Mouse (Mus musculus): Measurements from ENCODE around the gene Asic2. TPM values are rescaled to one million over a fixed set of nuclear protein-coding genes. Genes with fewer than 3 reads are reported as not detected.

The Asic2 gene
- polyA plus RNA-seq, 1 experiment from 2014 or later = 0.28 TPM

GRCm38 (mm10) chr11:80886365-80886764 lies 1081.9 kb downstream of the Asic2 start:
- ATAC-seq (ENCODE audit: insufficient read depth) = no peak
- H3K27ac ChIP-seq (ENCODE audit: low read depth) = no peak overlapping the region
- no peak for TF ChIP-seq CTCF (IDR thresholded peaks at IDR 0.05; ENCODE audit: low read depth)

DNA sequence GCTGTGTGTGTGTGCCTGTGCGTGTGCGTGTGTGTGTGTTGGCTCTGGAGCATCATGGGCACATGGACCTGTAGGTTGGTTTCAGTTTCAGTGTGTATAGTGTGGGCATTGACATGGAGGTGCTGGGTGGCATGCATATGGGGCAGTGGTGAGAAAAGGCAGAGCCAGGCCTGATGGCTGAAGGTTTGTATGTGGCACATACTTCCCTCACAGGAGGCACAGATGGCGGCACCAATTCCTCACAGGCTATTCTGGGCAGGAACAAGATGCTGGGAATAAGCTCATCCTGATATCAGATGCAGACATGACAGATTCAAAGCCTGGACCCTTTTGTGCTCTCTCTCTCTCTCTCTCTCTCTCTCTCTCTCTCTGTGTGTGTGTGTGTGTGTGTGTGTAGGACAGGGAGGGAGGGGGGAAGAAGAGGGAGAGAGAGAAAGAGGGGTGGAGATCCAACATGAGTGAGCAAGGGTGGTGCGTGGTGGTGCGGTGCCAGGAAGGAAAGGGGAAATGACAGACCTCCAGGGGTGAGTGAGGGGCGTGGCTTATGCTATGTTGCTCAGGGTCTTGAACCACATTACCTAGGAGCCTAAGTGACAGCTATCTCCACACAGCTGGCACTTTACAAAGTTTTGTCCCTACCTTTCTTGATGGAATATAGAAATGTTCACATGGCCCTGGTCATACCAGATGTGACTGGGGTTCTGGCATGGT lies 1083.6 kb downstream of the Asic2 start:
- 69% methylated on average over 6 of the region's 6 CpGs for WGBS
- Histone ChIP-seq H3K4me2 (no peak overlapping the region), H3K27me3 (ENCODE audit: insufficient read depth, low read length) (no peaks in the 10 kb centered on the region), H3K9ac (no peak overlapping the region), H3K36me3 (ENCODE audit: insufficient read depth) (no peaks in the 10 kb centered on the region), H3K27ac (ENCODE audit: low read depth) (no peak overlapping the region), H3K4me1 (ENCODE audit: insufficient read depth) (no peaks in the 10 kb centered on the region), H3K9me3 (ENCODE audit: low read depth, low read length) (no peaks in the 10 kb centered on the region), H3K4me3 (ENCODE audit: low read depth, low read length) (no peak overlapping the region)
- ATAC-seq (ENCODE audit: insufficient read depth) = no peak
- TF ChIP-seq CTCF (IDR thresholded peaks at IDR 0.05; ENCODE audit: low read depth) = no peak
- DNase-seq = no peak

More at GRCm38 (mm10) chr11:80886365-80886764, 1081.9 kb downstream of the Asic2 start:
- no peaks in the 10 kb centered on the region for H3K9me3 ChIP-seq (ENCODE audit: low read depth, low read length)
- H3K36me3 ChIP-seq (ENCODE audit: insufficient read depth) = no peaks in the 10 kb centered on the region
- no peak overlapping the region for H3K4me2 ChIP-seq
- H3K4me1 ChIP-seq (ENCODE audit: insufficient read depth) = no peaks in the 10 kb centered on the region
- no peak overlapping the region for H3K9ac ChIP-seq
- no peak for DNase-seq
- H3K4me3 ChIP-seq (ENCODE audit: low read depth, low read length) = no peak overlapping the region
- 78% methylated on average over 7 of the region's 7 CpGs for WGBS
- no peaks in the 10 kb centered on the region for H3K27me3 ChIP-seq (ENCODE audit: insufficient read depth, low read length)

DNA sequence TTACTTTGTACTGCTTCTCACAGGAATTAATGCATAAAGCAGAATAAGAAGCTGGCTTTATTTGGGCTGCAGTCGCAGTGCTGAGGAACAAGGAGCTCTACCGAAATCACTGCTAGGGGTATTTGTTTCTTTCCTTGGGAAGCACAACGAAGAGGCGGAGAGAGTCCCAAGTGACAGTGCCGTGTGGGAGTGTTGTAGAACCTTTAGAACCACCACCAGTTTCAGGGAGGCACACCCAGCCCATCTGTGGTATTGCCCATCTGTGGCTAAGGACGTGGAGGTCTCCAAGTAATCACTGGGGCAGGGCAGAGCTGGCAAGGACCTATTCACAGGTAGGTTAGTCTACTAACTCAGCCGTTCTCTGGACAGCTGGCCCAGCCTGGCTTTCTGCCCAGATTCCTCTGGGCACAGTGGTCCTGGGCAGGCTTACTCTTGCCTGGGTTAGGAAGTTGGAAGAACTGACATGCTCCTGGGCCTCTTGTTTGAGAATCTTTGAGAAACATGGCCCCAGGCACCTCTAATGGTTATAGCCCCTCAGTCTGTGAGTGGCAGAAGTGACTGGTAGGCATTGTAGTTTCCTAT lies 1085.9 kb downstream of the Asic2 start:
- no peak overlapping the region for H3K4me3 ChIP-seq (ENCODE audit: low read depth, low read length)
- ATAC-seq (ENCODE audit: insufficient read depth) (no peak), DNase-seq (no peak)
- H3K9me3 ChIP-seq (ENCODE audit: low read depth, low read length) = no peaks in the 10 kb centered on the region
- whole genome bisulfite sequencing = 80% methylated on average over 7 of the region's 7 CpGs
- no peak overlapping the region for H3K4me2 ChIP-seq
- no peaks in the 10 kb centered on the region for H3K36me3 ChIP-seq (ENCODE audit: insufficient read depth)
- H3K27ac ChIP-seq (ENCODE audit: low read depth) = no peak overlapping the region
- TF ChIP-seq CTCF (IDR thresholded peaks at IDR 0.05; ENCODE audit: low read depth) = no peak
- H3K9ac ChIP-seq = no peak overlapping the region
- H3K27me3 ChIP-seq (ENCODE audit: insufficient read depth, low read length) = no peaks in the 10 kb centered on the region
- H3K4me1 ChIP-seq (ENCODE audit: insufficient read depth) = no peaks in the 10 kb centered on the region

DNA sequence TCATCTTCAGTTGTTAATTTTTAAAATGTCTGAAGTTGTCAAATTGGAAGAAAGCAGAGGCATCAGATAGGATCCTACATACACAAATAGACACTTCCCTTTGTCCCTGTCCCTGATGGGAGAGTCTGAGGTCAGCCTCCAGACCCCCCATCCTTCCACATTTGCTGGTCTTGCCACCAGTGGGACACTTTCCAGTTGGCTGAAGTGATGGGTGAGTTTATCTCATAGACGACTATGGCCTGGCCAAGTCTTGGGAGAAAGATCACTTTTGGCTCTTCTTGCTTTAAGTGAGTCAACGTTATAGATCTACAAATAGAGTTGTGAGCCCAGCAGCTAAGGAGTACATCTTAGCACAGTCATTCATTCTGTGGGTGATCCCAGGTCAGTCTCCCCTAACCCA lies 1090.2 kb downstream of the Asic2 start:
- Histone ChIP-seq H3K4me3 (ENCODE audit: low read depth, low read length) (no peak overlapping the region), H3K27me3 (ENCODE audit: insufficient read depth, low read length) (no peaks in the 10 kb centered on the region), H3K27ac (ENCODE audit: low read depth) (no peak overlapping the region), H3K4me2 (no peak overlapping the region), H3K4me1 (ENCODE audit: insufficient read depth) (no peaks in the 10 kb centered on the region; the same call in 1 of the 2 replicates), H3K9ac (no peak overlapping the region), H3K36me3 (ENCODE audit: insufficient read depth) (no peaks in the 10 kb centered on the region), H3K9me3 (ENCODE audit: low read depth, low read length) (no peaks in the 10 kb centered on the region)
- DNase-seq = no peak
- ATAC-seq (ENCODE audit: insufficient read depth) = no peak; the same call in 1 of the 2 replicates
- no peak for TF ChIP-seq CTCF (IDR thresholded peaks at IDR 0.05; ENCODE audit: low read depth)
- WGBS = 55% methylated on average over 2 of the region's 2 CpGs

DNA sequence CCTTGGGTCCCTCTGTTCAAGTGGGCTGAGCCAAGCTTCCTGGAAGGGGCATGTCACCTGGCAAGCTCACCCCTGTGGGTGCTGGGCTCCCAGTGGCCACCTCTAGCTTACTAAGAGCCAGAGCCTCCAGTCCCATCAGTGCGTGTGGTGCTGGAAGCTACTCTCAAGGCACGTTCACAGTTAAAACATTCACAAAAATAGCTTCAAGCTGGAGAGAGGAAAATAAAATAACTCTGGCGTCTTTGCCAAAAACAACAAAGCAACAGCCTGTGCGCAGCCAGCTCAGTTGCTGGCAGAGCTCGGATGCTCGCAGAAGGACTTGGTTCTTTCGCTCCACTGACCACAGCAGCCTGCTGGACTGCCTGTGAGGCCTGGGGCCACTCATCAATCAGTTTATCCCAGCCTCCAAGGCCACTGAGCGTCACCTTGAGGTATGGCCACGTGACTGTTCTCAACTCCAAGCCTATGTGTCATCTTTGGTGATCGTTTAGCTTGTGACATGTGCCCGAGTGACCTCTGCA lies 1091.1 kb downstream of the Asic2 start:
- Histone ChIP-seq H3K36me3 (ENCODE audit: insufficient read depth) (no peaks in the 10 kb centered on the region), H3K9me3 (ENCODE audit: low read depth, low read length) (no peaks in the 10 kb centered on the region), H3K27me3 (ENCODE audit: insufficient read depth, low read length) (no peaks in the 10 kb centered on the region), H3K4me2 (no peak overlapping the region), H3K4me3 (ENCODE audit: low read depth, low read length) (no peak overlapping the region), H3K9ac (no peak overlapping the region), H3K27ac (ENCODE audit: low read depth) (peak overlapping the region; percentile 55), H3K4me1 (ENCODE audit: insufficient read depth) (no peaks in the 10 kb centered on the region; the same call in 1 of the 2 replicates)
- TF ChIP-seq CTCF (IDR thresholded peaks at IDR 0.05; ENCODE audit: low read depth) = no peak
- 30% methylated on average over 11 of the region's 11 CpGs for WGBS
- ATAC-seq (ENCODE audit: insufficient read depth) = peak; percentile 78
- DNase-seq = peak; percentile 86

GRCm38 (mm10) chr11:80872509-80873474 lies 1095.5 kb downstream of the Asic2 start:
- Histone ChIP-seq H3K27me3 (ENCODE audit: insufficient read depth, low read length) (no peaks in the 10 kb centered on the region), H3K27ac (ENCODE audit: low read depth) (no peak overlapping the region), H3K4me1 (ENCODE audit: insufficient read depth) (no peaks in the 10 kb centered on the region; the same call in 1 of the 2 replicates), H3K36me3 (ENCODE audit: insufficient read depth) (no peaks in the 10 kb centered on the region), H3K4me2 (no peak overlapping the region), H3K9me3 (ENCODE audit: low read depth, low read length) (no peaks in the 10 kb centered on the region), H3K4me3 (ENCODE audit: low read depth, low read length) (no peak overlapping the region), H3K9ac (no peak overlapping the region)
- DNase-seq (peak; percentile 82), ATAC-seq (ENCODE audit: insufficient read depth) (no peak)
- TF ChIP-seq CTCF (IDR thresholded peaks at IDR 0.05; ENCODE audit: low read depth) = peak; percentile 84
- whole genome bisulfite sequencing = 60% methylated on average over 17 of the region's 17 CpGs
